Mouse (Mus musculus) spleen, postnatal 36 days (tissue): ENCODE data around the gene Zfp275.
"Not testable (repeated sequence)": the region's sequence is repeated elsewhere in the genome, so short reads cannot be mapped to it uniquely, and the experiment has no call there.

ENCODE experiments used
- DNase-seq, 2 experiments: peaks; one replicate each; pipeline ENCODE4 v3.0.0; 2022; ENCODE audit warnings: low spot score in 2 of 2, mixed read lengths in 1 of 2

The Zfp275 gene

GRCm38 (mm10) chrX:73342483-73342895 is at the start of gene Zfp275:
Gene Zfp275 (plus strand): TSS chrX:73342621.
- DNase-seq, result peak; percentile 73 to 79

DNA sequence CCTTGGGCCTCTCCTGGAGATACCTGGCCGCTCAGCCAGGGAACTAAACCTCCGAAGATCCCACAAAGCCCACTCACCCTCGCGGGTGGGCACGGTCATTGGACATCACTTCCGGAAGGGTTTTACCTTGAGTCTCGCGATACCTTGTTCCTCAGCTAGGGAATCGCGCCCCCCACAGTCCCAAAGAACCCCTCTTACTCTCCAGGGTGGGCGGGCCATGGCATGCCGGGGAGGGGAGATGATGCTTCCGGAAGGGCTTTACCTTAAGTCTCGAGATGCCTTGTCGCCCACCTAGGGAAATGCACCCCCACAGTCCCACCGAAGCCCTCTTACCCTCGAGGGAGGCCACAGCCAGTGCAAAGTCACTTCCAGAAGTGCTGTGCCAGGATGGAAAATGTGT is 49.5 kb upstream of the Zfp275 start, which contains the start of the genes Xlr5a and Xlr5c:
Gene Xlr5a, minus strand, starts transcription at position 101 of the 400 bp plus-strand sequence.
Gene Xlr5c, minus strand, starts transcription at position 101 of the 400 bp plus-strand sequence.
- not testable (repeated sequence) for DNase-seq

DNA sequence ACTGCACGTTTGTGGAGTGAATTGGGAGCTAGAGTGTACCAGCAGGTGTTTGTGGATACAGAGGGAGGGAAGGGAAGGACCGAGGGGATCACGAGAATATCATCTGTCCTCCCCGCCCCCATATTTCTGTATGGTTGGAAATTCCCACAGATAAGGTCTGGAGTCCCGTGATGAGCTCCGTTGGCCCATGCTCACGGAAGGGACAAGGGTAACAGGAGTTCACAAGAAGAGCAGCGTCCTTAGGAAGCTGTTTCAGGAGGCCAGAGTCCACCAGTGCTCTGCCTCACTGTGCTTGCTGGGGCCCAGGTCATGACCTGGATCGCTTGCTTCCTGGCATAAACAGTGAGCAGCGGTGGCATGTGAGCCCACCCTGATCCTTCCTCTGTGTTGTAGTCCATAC is 46.7 kb upstream of the Zfp275 start:
- not testable (repeated sequence) for DNase-seq

DNA sequence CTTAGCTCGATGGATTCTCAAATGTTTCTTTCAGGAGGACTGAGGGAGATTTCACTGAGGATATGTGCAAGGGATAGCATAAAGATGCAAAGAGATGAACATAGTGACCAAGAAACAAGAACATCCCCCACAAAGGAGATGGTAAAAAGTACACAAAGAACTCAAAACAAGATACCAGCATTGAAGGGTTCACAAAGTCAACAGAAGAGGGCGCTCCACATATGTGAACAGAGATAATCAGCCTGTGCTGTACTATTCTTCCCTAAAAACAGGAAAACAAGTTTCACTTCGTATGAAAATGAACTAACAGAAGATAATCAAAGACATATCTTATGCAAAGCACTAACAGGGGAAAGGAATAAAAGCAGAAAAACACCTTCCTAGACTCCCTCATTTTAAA is 29.9 kb upstream of the Zfp275 start:
- DNase-seq, result peak in 1 of 2 experiments; percentile 1

DNA sequence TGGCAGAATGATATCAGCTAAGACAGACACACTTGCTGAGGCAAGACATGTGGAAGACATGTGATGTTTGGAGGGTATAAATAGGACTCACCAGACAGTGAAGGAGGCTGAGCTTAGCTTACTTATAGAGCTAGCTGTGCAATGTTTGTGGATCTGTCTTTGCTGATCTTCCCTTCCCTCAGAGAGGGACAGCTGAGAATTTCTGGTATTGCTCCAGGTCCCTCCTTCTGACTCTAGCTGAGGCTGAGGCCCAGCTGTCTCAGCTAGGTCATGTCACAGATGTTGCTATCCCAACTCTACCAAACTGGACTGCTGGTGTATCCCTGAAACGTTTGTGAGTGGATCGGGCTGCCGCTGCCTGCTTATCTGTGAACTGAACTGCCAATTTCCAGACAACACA is 21.4 kb upstream of the Zfp275 start:
- DNase-seq, result no peak

- no peak for DNase-seq
Measured at GRCm38 (mm10) chrX:73327215-73327614, 15.2 kb upstream of the Zfp275 start.

GRCm38 (mm10) chrX:73333548-73333947 is 8.9 kb upstream of the Zfp275 start:
- no peak for DNase-seq

- DNase-seq, result no peak
Measured at GRCm38 (mm10) chrX:73336740-73337139, 5.7 kb upstream of the Zfp275 start, which contains the start of gene Gm45015. Gene Gm45015 (minus strand): TSS chrX:73336840.

GRCm38 (mm10) chrX:73341473-73341872 is 948 bp upstream of the Zfp275 start:
- DNase-seq, result no peak

- DNase-seq, result no peak
Measured at GRCm38 (mm10) chrX:73342068-73342467, 353 bp upstream of the Zfp275 start.

GRCm38 (mm10) chrX:73342941-73343735 is 717 bp downstream of the Zfp275 start:
- DNase-seq, result peak; percentile 29 to 31

- DNase-seq, result no peak
Measured at GRCm38 (mm10) chrX:73343802-73344201, 1.4 kb downstream of the Zfp275 start.

DNA sequence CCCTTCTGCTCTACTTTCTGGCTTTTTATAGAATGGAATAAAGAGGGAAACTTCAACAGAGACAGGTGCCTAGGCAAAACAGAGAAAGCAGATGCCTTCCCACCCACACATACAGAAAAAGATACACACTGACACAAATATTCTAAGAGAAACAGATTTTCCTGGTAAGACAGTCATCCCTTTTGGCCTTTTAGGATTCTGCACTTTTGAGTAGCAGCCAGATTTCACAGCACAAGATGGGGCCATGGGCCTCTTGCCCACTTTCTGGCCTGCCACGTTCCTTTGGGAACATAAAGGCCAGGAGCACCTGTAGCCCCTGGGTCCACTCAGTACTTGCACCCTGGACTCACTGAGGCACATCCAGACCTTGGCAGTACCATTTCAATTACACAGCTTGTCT is 1.9 kb downstream of the Zfp275 start:
- no peak for DNase-seq

DNA sequence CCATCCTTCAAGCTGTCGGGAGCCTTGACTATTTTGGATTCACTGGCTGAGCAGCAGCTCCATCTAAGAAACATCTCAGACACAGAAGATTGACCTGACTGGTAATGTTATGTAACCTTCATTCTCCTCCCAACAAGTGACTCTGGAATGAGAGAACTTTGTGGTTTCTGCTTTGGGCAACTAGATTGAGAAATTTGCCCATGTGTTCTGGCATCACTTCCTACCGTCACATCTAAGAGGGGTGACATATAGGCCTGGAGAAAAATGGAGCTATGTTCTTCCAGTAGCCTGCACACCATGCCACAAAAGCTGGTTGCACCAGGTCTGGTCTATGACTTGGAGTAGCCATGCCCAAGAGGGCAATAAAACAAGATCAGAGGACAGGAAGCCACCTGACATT is 13.7 kb downstream of the Zfp275 start:
- DNase-seq, result no peak

DNA sequence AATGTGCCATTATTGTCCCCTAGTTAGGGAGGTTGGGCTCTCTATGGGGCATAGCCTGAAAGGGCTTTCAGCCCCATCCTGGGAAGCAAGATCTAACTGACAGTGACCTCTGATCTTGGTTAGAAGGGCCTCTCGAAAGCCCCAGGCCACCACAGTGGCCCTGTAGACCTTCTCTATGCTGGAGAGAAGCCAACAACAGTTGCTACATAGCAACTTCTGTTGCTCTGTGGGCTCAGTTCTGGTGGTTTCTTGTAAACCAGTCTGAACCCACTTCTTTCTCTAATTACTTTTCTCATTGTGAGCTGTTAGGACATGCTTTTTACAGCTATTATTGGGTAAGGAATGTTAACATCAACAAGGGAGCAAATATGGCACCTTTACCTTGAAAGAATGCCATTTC is 14.3 kb downstream of the Zfp275 start:
- DNase-seq, result no peak

DNA sequence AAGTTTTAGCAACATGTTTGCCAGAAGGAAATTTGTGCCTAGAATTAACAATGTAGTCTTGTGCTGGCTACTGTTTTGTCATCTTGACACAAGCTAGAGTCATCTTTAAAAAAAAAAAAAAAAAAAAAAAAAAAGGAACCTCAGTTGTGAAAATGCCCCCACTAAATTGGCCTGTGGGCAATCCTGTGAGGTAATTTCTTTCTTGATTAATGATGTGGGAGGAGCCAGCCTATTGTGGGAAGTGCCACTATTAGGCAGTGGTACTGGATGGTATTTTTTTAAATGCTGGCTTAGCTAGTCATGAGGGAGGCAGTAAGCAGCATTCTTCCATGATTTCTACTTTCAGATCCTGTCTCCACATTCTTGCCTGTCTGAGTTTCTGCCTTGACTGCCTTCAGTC is 20.9 kb downstream of the Zfp275 start:
- no peak for DNase-seq

DNA sequence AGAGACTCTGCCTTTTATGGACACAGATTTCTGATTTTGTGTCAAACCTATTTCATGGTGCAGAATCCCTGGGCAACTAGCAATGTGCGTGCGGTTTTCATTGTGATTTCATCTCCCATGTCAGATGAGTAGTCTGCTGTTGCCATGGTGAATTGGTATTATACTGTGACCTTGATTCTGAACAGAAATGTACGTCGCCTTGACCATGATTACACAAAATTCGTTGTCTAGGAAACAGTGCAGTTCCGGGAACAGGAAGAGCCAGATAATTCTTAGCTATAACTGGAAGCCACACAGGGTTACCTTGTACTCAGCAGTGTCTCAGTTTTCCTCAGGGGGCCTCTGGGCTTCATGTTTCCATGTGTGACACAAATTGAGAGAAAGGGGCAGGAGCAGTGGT is 42.0 kb downstream of the Zfp275 start:
- DNase-seq, result no peak

DNA sequence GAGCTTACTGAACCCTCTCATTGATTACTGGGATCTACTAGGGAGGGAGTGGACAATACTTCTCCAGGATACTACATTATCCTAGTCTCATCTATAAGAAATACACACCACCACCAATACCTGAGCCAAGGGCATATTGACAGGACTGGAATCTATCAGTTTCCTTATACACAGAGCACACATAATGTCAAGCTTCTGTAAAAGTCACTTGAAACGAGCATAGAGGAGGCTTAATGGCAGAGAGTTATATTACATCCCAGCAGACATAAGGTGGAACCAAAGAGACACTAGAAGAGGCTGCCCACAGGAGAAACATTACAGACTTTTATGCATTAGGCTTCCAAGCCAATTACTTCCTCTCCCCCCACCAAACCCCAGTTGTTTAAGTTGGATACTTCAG is 42.5 kb downstream of the Zfp275 start:
- no peak for DNase-seq

DNA sequence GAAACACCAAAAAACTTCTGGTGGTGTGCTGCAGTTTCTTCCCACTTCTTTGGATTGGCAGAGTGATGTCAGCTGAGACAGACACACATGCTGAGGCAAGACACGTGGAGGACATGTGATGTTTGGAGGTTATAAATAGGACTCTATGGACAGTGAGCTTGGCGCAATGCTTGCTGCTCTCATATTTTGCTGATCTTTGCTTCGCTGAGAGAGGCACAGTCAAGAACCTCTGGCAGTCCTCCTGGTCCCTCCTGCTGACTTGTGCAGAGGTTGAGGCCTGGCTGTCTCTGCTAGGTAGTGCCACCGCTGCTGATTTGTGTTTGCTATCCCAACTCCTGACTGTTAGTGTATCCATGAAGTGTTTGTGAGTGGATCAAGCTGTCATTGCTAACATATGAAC is 49.1 kb downstream of the Zfp275 start:
- no peak for DNase-seq

GRCm38 (mm10) chrX:73396446-73396845 is 54.0 kb downstream of the Zfp275 start:
- no peak for DNase-seq

DNA sequence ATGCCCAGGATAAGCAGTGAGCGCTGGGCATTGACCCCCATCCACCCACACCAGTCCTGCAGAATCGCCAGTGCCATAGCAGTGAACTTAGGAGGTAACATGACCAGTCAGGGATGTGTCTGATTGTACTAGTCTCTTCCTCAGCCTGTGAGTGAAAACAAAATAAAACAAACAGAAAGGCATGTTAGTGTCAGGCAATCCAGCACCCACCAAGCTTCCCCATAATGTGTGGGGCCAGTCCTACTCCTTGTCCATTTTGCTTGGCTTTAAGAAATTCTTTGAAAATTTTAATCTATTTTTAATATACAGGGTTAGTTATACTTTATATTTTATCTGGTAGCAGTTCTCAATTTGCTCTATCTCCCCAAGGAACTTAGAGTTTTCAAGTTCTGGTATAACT is 56.2 kb downstream of the Zfp275 start, which contains the start of gene Gm18336:
Gene Gm18336, minus strand, starts transcription at position 101 of the 400 bp plus-strand sequence.
- not testable (repeated sequence) for DNase-seq

GRCm38 (mm10) chrX:73400951-73401350 is 58.5 kb downstream of the Zfp275 start:
- DNase-seq, result no peak

DNA sequence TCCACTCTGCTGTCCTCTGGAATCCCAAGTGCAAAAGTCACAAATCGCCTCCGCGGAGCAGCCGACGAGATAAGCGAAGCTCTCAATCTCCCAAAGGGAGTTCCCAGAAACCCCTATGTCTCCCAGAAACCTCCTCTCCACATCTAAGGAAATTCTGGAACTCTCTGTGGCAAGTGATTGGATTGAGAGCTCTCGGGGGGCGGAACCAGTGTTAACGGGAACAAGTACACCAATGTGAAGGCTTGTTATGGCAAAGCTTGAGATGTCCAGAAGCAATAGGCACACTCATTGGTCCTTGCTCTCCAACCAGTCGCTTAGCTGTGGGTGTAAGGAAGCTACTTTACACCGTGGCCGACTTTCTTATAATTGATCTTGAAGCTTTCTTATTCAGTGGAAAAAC is 59.2 kb downstream of the Zfp275 start:
- no peak for DNase-seq
